Mouse (Mus musculus) cortical plate, adult 2 months (tissue): ENCODE results near the gene Nusap1. TPM values are rescaled to one million over a fixed set of nuclear protein-coding genes. Genes with fewer than 3 reads are reported as not detected.
"Not testable (repeated sequence)": the region's sequence is repeated elsewhere in the genome, so short reads cannot be mapped to it uniquely, and the experiment has no call there.

Experiments used
- H3K27ac ChIP-seq: fragments of 200-500 bp; 2 replicates; pipeline ENCODE4 v1.5.1; 2012; ENCODE audit warnings: low read length, control low read depth, inconsistent platforms; ENCODE audit not compliant: insufficient read depth
- H3K4me1 ChIP-seq: fragments of 200-500 bp; 2 replicates; pipeline ENCODE4 v1.6.1; 2011; ENCODE audit warnings: low read length; ENCODE audit not compliant: control insufficient read depth, insufficient read depth
- H3K4me3 ChIP-seq: fragments of 200-500 bp; 2 replicates; pipeline ENCODE4 v1.5.1; 2011; ENCODE audit warnings: mild to moderate bottlenecking, low read length, control low read depth; ENCODE audit not compliant: insufficient read depth
- CTCF ChIP-seq: fragments of 200-500 bp; IDR thresholded peaks from 2 replicates; pipeline ENCODE4 v1.5.1; 2011; ENCODE audit warnings: mild to moderate bottlenecking, control low read depth, low read length; ENCODE audit not compliant: insufficient read depth; ENCODE audit errors: extremely low read depth
- POLR2A ChIP-seq: fragments of 200-500 bp; IDR thresholded peaks from 2 replicates; pipeline ENCODE4 v1.6.1; 2011; ENCODE audit warnings: mild to moderate bottlenecking, low read length, control low read depth; ENCODE audit not compliant: insufficient read depth; ENCODE audit errors: extremely low read depth
- polyA plus RNA-seq: library from polyadenylated mRNA; depleted of rRNA; stranded (reverse); fragments of >200 nt; gene quantifications from 2 replicates; pipeline ENCODE4 v1.2.3, GENCODE M21; 2012

Nusap1 gene
- polyA plus RNA-seq, 1 experiment, result 0.61 TPM

DNA sequence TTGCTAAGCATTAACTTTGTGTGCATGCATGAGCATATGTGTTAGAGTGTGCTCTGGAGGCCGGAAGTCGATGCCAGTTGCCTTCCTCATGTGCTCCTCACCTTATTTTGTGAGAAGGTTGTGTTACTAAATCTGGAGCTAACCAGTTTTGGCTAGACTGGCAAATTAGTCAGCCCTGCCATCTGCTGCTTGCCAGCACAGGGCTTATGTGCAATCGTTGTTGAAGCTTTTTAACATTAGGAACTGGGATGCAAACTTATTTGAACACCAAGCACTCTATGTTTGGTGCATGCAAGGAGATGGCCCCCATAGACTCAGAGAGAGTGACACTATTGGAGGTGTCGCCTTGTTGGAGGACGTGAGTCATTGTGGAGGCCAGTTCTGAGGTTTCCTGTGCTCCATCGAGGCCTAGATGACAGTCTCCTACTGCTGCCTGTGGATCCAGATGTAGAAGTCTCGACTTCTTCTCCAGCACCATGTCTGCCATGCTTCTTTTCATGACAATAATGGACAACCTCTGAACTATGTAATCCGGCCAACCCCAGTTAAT, 21.2 kb upstream of the Nusap1 start:
- H3K27ac ChIP-seq, result no peak overlapping the region
- H3K4me1 ChIP-seq, result peaks cover 16% of the 10 kb centered on the region
- no peak overlapping the region for H3K4me3 ChIP-seq
- TF ChIP-seq CTCF (no peak), POLR2A (no peak)

DNA sequence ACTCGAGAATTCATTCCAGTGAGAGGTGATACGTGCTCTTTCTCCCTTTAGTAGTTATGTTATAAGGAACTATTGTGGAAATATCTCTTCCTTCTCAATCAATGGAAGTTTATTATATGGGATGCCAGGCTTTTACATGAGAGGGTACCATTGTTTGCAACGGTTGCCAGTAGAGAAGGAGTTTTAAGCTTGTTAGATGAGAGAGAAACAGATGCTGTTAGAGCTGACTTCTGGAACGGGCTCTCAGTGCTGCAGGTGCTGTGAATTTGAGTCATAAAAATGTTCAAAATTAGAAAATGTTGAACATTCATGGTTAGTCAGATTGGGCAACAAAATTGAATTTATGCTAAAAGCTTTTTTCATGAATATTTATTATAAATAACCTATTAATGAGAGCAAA, 17.1 kb upstream of the Nusap1 start:
- Histone ChIP-seq H3K27ac (no peak overlapping the region), H3K4me1 (peaks cover 13% of the 10 kb centered on the region), H3K4me3 (no peak overlapping the region)
- TF ChIP-seq POLR2A (no peak), CTCF (no peak)

DNA sequence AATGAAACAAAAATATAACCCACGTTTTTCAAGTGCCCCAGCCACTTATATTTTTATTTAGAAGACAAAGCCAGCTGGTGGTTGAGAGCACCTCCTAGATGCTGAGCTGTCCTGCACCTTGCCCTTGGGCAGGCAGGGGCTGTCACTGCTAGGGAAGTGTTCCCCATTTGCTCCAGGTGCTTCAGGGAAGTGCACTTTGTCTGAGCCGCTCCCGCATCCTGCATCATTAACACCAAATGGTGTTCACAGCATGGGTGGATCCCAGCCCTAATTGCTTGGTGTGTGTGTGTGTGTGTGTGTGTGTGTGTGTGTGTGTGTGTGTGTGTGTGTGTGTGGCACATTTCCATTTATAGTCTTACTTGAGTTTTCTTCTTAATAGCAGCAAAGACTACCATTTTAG, 16.5 kb upstream of the Nusap1 start:
- not testable (repeated sequence) for H3K4me3 ChIP-seq, H3K27ac ChIP-seq
- peaks cover 13% of the 10 kb centered on the region for H3K4me1 ChIP-seq

DNA sequence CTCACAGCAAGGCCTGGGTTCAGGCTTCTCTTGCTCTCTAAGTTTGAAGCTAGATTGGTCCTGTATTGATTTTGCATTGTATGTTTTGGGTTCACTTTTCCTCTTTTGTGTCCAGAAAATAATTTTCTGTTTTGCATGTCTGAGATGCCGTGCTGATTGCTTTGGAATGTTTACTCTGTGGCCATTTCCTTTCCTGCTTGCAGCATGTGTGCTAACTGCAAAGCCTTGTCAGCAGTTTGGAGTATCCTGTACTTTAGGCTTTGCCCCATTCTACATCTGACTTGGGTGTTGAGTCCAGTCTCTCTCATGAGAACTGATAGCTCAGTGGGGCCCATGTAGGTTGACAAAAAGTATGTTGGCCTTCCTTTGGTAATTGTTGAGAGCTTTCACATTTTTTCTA, 15.6 kb upstream of the Nusap1 start:
- no peak overlapping the region for H3K27ac ChIP-seq
- no peak overlapping the region for H3K4me3 ChIP-seq
- TF ChIP-seq POLR2A (no peak), CTCF (no peak)
- peaks cover 13% of the 10 kb centered on the region for H3K4me1 ChIP-seq

DNA sequence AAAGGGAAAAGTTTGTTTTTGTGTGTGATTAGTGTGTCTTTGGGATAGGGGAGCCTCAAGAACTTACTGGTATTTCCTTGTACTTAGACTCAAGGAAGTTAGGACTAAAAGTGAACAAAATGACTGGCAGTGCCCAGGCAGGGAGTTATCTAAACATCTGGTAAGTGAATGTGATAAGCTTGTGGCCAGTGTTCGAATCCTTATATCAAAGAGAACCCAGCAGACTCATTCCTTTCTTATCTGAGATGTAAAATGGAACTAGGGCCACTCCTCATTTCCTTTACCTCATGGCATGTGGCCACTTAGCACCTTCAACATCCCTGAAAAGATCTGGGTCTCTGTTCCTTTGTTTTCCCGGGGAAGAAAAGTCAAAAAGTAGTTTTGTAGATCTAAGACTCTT, 14.2 kb upstream of the Nusap1 start:
- H3K4me1 ChIP-seq, result peaks cover 7% of the 10 kb centered on the region
- no peak overlapping the region for H3K27ac ChIP-seq
- TF ChIP-seq CTCF (no peak), POLR2A (no peak)
- no peak overlapping the region for H3K4me3 ChIP-seq

DNA sequence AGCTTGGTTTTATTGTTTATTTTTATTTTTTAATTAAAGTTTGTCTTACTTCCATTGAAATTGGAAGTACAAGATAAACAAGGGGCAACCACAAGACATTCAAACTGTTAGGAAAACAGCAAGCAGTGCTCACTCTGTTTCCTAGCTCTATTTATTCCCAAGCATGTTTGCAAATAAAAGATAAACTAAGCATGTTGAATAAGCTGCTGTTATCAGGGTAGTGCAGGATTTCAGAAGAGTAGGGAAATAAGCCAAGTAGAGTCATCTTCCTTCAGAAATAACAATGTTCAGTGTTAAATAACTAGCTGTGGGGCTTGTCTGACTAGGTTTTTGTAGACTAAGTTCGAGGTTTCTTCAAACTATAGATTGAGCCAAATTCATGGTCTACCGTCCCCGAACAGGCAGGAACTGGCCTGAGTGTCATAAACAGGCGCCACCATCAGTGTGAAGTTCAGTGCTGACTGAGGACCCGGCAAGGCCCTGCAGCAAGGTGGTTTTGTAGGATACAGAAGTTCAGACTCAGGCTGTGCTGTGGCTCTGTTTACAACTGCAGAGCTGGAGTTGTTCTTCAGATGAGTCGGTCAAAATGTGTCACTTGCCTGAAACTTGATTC, 12.6 kb upstream of the Nusap1 start:
- TF ChIP-seq POLR2A, result no peak
- TF ChIP-seq CTCF, result no peak
- H3K4me3 ChIP-seq, result no peak overlapping the region
- H3K4me1 ChIP-seq, result peaks cover 4% of the 10 kb centered on the region

DNA sequence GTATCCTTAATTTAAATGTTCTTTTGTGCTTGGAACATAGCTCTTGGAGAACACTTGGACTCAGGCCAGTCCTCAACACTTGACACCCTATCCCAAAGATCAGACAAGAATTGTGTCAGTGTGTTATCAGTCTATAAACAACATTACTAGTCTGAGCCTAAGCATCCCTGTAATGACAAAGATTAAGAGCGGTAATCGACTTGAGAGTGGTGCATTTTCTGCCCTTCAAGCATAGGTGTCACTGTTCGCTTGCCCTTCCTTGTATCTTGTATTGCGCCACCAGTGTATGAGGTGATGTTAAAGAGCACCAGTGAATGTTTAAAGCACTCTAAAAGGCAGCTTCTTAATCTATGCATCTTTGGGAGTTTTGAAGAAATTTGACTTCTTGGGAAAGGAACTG, 11.1 kb upstream of the Nusap1 start:
- TF ChIP-seq POLR2A (no peak), CTCF (no peak)
- H3K27ac ChIP-seq, result no peak overlapping the region
- H3K4me1 ChIP-seq, result no peaks in the 10 kb centered on the region; the same call in 1 of the 2 replicates
- H3K4me3 ChIP-seq, result no peak overlapping the region

More for the DNA sequence above, 12.6 kb upstream of the Nusap1 start:
- H3K27ac ChIP-seq, result no peak overlapping the region

- peak overlapping the region; percentile 54 for H3K4me3 ChIP-seq
- H3K27ac ChIP-seq, result no peak overlapping the region
- TF ChIP-seq POLR2A (no peak), CTCF (no peak)
- no peaks in the 10 kb centered on the region for H3K4me1 ChIP-seq
These were observed 278 bp upstream of the Nusap1 start for GRCm38 (mm10) chr2:119617841-119618198.

GRCm38 (mm10) chr2:119619002-119619401, 904 bp downstream of the Nusap1 start:
- H3K4me3 ChIP-seq, result peak overlapping the region; percentile 54
- H3K4me1 ChIP-seq, H3K27ac ChIP-seq: not testable (repeated sequence)

GRCm38 (mm10) chr2:119621302-119621701, 3.2 kb downstream of the Nusap1 start:
- Histone ChIP-seq H3K27ac (no peak overlapping the region), H3K4me3 (no peak overlapping the region), H3K4me1 (no peaks in the 10 kb centered on the region)
- TF ChIP-seq CTCF (no peak), POLR2A (no peak)

DNA sequence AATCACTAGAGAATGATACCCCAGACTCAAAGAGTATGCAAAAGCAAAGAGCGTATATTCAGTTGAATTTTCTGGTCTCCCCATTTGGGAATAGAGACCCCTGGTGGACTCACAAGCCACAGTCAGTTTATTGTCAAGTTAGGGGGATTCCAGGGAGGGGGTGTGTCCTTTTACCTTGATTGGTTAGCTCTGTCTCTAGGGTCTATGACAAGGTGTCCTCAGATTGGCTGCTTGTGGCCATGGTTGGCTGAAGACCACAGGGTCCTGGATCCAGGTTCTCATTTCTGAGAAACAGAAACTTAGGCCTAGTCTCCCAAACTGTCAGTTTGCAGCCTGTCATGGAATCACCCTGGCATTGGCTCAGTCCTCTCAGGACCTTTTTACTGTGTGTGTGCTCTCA, 18.7 kb downstream of the Nusap1 start:
- H3K4me3 ChIP-seq, result no peak overlapping the region
- no peaks in the 10 kb centered on the region for H3K4me1 ChIP-seq
- TF ChIP-seq POLR2A, result no peak
- TF ChIP-seq CTCF, result no peak
- no peak overlapping the region for H3K27ac ChIP-seq
